Mouse (Mus musculus) embryo, embryonic 10.5 days (tissue): ENCODE data around the gene Golm1.
"Not testable (repeated sequence)": the region's sequence is repeated elsewhere in the genome, so short reads cannot be mapped to it uniquely, and the experiment has no call there.

ENCODE experiments used
- DNase-seq: peaks from one replicate; pipeline ENCODE4 v3.0.0-alpha.2; 2015; ENCODE audit warnings: low spot score

The Golm1 gene

DNA sequence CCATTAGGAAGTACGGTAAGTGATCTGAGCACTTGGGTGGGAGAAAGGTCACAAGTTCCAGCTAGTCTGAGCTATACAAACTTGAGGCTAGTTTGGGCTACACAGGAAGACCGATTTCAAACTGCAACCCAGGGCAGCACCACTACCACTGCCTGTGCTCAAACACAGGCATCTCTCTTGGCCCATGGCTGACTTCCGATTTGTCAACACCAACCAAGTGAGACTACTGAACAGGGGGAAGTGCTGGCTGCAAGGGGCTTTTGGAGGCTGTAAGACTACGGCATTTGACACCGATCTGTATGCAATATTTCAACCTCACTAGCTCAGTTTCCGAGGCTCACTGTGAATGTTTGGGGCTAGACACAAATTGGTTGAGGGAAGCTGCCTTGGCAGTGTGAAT, 28.1 kb downstream of the Golm1 start:
- no peak for DNase-seq

DNA sequence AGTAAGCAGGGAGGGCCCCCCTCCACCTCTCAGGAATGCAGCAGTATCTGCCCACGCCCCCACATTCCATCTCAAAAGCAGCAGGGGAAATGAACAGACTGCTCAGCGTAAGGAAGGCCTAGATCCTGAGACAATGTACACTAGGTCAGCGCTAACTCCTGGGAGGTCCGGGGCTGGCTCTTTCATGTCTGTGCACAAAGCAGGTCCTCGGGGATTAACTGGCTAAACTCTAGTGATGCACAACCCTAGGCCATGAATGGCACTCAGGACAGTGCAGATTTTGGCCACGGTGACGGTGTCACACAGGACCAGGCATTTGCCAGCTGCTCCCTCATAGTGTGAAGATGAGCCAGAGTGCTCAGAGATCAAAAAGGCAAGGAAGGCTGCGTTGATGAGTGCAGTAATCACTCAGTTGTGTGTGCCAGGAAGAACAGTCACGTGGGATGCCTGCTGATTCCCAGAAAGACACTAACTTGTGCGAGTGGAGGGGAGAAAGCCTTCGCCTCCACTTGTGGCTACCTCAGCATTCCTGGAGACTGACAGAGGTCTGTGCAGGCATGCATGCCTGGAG, 28.9 kb downstream of the Golm1 start:
- DNase-seq, result peak; percentile 36

DNA sequence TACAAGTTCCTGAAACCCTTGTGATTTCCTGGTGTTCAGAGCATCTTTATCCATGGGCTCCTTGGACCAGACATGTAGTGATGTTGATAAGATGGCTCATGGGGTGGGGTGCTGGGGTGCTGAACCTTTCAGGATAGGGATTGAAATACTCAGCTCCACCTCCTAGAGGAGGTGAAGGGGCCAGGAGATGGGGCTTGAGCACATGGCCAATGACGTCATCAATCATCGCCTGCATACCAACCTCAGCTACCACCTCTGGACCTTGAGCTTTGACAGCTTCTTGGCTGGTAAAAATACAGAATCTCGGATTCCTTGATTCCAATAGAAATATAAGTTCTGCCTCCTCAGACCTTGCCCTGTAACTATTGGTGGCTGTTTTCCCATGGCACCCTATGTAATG, 30.1 kb downstream of the Golm1 start:
- DNase-seq, result no peak

DNA sequence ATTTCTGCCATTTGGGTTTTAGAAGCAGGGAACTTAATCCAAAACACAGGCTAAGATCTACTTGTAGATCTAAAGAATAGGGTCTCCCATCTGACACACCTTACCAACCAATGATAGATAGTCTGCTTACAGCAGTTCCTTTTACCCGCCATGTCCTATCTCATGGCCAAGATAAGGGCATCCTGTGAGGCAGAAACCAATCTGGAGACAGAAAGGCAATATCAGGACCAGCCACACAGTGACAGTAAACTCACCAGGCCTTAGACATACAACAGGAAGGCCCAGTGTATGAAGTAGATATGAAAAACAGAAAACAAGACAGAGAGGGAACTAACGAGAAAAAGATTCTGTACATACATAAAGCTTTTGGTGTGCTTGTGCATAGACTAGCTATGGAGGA, 32.8 kb downstream of the Golm1 start:
- DNase-seq, result no peak

DNA sequence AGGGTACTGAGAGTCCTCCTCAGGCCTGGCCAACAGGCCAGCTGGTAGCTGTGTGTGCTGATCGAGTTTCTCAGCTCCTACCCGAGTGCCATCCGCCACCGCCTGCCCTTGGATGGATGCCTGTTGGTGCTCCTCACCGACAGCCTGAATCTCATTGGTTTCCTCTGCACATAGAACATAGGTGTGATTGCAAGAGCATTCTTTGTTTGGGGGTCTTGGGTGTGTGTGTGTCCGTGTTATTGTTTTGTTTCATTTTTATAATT, 35.5 kb downstream of the Golm1 start:
- no peak for DNase-seq

DNA sequence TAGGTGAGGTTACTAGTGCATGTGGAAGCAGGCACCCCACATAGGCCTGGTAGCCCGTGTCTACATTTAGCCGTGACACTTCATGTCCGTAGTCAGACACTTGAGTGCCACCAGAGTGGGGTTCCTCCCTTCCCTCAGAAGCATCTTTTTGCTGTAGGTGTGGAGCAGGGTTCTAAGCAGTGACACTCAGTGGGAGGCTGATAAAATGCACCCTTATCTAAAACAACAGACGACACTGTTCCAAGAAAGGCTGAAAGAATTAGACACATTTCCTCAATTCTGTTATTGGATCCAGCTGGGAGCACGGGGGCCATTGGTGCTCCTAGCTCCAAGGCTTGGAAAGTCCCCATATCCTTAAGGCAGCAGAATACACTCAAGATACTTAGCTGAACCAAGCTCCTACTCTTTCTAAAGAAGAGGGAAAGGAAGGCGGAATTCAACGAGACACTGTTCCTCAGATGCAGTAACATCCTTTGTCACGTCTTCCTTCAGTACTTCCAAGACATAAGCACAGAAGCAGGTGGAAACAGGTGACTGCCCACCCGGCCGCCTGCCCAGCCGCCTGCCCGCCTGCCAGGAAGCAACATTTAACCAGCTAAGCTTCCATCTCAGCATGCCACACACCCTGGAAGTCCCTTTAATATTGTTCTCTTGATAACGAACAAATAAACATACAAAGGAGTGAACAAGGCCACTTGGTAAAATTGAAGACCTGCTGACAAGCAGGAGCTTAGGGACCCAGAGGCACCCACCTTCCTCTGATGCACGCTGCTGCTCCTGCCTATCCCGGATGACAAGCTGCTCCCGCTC, 36.0 kb downstream of the Golm1 start:
- DNase-seq, result no peak

DNA sequence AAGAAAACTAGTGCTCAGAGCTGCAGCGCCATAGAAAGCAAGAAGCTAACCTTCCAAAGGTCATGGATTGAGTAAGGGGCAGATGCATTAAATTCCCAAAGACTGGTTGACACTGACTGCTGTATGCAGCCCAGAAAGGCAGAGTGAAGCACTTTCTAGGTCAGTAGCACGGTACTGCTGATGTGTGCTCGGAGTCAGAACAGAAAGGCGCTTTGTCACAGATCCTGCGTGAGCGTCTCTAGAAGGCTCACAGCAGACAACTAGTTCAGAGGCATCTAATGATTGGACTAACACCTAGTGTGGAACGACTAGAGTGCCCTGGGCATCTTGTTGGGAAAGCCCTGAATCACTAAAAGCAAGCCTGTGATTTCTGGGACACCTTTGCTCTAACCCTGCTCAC, 37.8 kb downstream of the Golm1 start:
- DNase-seq, result no peak

DNA sequence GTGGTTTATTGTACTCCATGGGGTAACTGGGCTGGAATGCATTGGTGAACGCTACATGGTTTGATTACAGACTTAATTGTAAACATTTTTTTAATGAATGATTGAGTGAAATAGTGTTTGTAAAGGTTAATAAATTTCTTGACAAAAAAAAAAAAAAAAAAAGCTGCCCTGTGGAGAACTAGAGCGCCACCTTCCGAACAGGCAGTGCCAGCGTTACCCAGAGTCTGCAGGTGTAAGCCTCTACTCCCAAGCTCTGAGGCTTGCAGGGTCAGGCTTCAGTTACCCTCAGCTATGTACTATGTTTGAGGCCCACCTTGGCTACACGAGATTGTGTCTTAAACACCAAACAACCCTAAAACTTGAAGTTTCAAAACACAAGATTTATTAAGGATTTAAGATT, 41.0 kb downstream of the Golm1 start:
- no peak for DNase-seq

DNA sequence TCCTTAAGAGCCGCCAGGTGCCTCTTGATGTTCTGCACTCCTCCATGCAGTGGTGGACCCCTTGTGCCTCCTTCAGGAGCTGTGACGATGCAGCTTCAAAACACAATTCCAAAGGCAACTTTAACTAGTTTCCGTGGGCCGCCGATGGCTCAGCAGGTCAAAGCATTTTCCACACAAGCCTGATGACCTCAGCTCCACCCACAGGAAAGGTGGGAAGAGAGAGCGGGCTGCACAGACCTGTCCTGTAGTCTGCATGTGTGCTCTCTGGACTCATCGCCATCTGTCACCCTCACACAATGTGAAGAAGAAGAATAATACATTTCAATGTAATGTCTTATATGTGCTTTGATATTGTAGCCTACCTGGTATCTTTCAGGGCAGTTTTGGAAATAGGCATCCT, 48.9 kb downstream of the Golm1 start:
- no peak for DNase-seq

DNA sequence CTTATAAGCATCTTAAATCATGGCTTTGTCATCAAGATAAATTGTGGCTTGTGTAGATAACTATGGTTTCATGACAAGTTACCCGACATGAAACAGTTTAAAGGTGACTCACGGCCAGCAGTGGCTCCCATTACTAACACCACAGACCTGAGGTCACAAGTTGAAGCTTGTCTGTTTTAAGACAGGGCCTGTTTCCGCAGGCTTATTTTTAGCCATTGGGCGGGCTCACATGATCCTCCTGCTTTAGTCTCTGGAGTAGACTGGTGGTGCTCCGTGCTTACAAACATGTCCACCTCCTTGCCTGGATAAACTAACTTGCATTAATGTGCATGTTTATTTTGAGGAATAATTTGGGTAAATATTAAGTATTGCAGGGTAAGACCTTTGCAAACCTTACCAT, 50.7 kb downstream of the Golm1 start:
- no peak for DNase-seq

DNA sequence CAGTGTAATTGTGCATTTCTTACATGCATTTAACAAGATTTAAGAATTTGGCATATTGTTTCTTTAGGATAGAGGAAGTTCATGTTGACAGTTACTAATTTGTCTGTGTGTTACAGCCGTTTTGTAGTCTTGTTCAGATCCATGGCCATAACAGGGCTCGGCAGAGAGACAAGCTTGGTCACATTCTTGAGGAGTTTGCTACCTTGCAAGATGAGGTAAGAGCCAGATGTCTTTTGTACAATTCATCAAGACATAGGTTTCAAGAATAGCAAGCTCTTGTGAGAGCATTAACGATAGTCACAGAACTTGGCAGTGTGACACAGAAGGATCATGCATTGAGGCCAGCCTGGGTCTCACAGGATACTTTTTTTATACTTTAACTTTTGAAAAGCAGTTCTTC, 51.2 kb downstream of the Golm1 start:
- no peak for DNase-seq

DNA sequence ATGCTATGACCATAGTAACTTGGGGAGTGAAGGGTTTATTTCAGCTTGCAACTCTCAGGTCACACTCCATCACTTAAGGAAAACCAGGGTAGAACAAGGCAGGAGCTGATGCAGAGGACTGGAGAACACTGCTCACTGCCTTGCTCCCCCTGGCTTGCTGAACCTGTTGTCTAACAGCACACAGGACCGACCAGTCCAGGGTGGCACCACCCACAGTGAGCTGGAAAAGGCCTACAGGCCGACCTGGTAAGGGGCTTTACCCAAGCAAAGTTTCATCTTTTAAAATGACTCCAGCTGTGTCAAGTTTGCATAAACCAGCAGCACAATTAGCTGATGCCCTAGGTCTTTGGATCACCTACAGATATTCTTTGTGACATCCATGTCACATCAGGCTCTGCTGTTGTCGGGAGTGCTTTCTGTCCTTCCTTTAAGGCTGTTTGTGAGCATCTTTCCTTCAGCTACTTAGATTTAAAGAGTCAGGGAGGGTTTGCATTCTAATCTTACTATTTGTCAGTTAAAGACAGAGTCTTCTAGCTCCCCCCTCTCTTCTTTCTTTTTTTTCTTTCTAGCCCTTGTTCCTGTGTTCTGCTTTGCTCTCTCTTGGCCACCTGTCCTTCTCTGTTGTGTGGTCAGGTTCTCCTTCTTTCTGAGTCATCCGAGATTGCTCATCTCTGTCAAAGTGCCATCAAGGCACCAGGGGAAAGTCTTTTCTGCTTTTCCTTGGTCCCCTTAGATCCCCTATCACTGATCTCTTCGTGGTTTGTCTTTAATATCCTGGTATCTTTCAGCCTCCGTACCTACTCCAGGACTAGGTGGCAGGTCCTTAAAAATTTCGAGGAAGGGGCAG, 53.7 kb downstream of the Golm1 start:
- no peak for DNase-seq

DNA sequence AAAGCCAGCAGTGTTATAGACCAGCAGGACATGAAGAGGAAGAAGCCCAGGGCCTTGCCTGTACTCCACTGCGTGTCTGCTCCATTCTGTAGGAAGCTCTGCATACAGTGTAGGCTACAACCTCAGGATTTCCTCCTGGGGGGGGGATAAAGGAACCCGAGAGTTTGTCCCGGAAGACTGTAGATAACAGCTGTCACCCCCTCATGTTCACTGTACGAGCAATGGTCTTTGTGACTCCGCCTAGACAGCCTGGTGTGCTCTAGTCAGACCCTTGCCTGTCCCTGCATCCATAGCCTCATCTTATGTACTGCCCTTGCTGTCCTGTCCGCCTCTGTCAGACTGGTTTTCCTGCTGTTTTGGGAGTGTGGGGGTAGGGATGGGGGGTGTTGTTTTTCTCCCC, 57.1 kb downstream of the Golm1 start:
- DNase-seq, result no peak

DNA sequence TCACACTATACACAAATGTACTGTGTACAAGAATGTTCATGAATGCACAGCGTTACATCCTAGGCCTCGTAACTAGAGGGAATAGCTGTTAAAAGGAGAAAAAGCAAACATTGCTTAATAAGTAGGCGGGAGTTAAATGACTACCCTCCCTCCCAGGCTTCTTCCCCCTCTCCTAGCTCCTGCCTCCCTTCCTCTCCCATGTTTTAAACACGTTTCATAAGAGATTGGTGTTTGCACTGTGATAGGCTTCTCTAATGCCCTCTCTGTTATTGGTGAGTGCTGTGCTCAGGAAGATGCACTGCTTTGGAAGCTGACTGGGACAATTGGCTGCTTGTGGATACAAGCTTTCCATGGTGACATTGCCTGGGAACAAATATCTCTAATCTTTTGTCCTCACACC, 60.1 kb downstream of the Golm1 start:
- no peak for DNase-seq

DNA sequence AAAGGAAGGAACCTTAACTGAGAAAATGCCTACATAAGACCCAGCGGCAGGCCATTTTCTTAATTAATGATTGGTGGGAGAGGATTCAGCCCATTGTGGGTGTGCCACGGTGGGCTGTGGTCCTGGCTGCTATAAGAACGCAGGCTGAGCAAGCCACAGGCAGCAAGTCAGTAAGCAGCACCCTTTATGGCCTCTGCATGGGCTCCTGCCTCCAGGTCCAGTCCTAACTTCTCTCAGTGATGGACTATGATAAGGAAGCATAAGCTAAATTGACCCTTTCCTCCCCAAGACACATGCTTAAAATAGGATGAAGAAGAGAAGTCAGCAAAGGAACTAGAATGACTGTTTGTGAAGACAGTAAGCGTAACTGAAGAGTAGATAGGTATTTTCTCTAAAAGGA, 60.5 kb downstream of the Golm1 start:
- DNase-seq, result no peak

DNA sequence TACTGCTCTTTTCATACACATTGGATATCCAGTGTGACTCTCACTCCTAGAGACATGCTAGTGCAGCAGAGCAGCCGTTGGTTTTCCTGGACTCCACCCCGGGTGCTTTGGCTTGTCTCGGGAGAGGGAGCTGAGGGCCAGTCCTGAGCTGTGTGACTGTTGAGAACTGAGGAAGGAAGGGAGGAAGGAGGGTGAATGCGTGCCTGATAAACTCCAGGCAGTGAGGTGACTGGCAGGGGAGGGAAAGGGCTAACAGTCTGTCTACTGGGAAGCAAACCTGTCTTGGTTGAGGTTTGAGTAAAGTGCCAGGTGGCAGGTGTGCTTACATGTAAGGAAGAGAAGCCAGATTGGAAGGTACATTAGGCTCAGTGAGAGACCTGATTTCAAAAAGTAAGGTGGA, 61.7 kb downstream of the Golm1 start:
- DNase-seq, result no peak

DNA sequence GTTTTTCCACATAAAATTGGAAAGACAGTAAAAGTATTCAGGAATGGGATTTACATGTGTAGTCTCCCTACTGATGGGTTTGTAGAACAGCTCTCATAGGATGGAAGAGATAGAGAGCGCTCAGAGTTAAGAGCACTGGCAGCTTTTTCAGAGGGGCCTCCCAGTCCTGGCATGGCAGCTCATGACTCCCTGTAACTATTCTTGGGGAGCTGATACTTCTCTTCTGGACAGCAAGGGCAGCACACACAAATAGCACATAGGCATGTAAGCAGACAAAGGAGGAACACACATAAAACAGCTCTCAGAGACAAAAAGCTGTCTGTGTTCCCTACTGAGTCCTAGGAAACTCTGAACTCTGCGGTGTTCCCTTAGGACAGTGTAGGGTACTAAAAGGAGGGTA, 65.2 kb downstream of the Golm1 start:
- no peak for DNase-seq

DNA sequence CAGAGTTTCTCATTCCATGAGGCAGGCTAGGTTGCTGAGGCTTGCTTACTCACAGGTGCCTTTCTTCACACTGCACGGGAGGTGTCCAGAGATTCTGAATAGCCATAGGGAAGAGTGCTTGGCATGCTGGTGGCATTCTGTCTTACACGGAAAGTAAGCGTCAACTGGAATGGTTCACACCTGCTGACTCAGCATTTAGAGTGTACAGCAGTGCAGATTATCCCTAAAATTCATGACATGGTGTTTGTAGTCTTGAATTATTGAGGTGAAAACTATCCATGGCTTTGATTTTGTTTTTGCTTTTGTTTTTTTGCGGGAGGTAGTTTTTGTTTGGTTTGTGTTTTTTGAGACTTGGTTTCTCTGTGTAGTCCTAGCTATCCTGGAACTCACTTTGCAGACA, 65.7 kb downstream of the Golm1 start:
- no peak for DNase-seq

DNA sequence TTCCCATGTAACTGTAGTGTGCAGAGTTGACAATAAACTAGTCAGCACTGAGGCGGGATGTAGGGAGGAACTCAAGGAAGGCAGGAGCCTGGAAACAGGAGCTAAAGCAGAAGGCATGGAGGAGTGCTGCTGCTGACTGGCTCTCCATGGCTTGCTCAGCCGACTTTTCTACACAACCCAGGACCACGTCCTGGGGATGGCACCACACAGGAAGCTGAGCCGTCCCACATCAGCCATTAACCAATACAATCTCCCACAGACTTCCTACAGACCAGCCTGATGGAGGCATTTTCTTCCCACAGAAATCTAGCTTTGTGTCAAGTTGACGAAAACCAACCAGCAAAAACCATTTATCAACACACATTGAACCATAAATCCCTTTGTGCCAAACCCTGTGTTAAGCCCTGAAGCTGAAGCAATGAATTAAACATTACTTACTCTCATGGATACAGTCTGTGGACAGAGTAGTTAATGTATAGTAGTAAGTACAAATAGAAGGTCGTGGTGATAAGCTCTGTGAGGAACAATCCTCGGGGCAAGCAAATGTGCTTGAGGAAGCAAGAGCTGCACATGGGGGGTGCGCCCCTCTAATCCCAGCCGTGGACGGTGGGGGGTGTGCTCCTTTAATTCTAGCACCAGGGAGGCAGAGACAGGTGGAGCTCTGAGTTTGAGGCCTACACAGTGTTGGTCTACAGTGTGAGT, 70.2 kb downstream of the Golm1 start:
- DNase-seq, result no peak

DNA sequence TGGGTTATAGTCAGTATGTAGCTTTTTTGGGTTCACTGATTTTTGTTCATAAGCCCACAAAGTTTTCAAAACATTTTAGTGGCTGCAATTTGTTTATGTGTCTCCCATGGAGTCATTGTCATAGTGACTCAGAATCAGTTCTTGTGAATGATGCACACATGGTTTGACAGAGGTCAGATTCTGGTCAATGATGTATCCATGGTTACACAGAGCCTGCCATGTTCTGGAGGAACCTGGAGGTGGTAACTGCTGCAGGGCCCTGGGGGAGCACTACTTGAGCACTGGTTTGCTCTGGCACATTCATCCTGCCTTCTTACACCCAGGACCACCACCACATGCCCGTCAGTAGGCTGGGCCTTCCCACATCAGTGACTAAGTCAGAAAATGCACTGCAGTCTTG, 71.1 kb downstream of the Golm1 start:
- DNase-seq, result peak; percentile 38

DNA sequence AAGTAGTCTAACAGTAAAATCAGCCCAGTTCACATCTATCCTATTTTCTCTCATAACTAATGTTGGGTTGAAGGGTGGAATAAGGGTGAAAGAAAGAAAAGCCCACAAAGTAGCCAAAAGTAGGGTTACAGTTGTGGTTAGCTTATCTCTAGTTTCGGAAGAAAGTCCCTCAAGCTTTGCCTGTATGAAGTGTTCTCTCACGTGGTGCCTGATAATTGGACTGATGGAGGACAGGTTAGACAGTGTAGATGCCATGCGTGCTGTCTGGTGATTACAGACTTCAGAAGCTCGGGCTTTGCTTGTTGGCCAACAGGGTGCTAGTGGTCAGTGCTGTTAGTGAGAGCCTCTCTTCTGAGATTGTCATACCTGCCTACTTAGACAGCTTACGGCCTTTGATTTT, 72.5 kb downstream of the Golm1 start:
- DNase-seq, result no peak

DNA sequence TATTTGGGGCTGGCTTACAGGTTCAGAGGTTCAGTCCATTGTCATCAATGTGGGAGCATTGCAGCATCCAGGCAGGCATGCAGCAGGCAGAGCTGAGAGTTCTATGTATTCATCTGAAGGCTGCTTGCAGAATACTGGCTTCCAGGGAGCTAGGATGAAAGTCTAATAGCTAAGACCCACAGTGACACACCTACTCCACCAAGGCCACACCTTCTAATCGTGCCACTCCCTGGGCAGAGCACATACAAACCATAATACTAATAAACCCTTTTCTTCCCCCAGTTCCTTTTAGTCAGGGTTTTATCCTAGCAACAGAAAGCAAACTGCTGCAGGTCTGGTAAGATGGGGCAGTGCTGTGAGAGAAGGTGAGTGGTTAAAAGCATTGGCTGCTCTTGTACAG, 83.0 kb downstream of the Golm1 start:
- no peak for DNase-seq

DNA sequence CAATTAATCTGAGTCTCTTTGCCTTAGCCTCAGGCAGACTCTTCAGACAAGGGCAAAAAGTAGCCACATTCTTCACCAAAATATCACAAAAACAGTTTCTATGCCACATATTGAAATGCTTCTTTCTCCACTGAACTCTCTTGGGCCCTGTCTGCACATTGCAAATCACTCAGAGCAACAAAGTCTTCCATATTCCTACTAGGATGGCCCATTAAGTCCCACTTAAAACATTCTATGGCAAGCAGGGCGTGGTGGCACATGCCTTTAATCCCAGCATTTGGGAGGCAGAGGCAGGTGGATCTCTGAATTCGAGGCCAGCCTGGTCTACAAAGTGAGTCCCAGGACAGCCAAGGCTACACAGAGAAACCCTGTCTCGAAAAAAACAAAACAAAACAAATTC, 83.6 kb downstream of the Golm1 start:
- DNase-seq, result not testable (repeated sequence)
